Mouse (Mus musculus) embryo, embryonic 9.5 days (tissue): ENCODE results near the gene Mllt11.

ENCODE experiments used
- DNase-seq: peaks from one replicate; pipeline ENCODE4 v3.0.0-alpha.2; 2017; ENCODE audit errors: extremely low spot score

Mllt11 gene

DNA sequence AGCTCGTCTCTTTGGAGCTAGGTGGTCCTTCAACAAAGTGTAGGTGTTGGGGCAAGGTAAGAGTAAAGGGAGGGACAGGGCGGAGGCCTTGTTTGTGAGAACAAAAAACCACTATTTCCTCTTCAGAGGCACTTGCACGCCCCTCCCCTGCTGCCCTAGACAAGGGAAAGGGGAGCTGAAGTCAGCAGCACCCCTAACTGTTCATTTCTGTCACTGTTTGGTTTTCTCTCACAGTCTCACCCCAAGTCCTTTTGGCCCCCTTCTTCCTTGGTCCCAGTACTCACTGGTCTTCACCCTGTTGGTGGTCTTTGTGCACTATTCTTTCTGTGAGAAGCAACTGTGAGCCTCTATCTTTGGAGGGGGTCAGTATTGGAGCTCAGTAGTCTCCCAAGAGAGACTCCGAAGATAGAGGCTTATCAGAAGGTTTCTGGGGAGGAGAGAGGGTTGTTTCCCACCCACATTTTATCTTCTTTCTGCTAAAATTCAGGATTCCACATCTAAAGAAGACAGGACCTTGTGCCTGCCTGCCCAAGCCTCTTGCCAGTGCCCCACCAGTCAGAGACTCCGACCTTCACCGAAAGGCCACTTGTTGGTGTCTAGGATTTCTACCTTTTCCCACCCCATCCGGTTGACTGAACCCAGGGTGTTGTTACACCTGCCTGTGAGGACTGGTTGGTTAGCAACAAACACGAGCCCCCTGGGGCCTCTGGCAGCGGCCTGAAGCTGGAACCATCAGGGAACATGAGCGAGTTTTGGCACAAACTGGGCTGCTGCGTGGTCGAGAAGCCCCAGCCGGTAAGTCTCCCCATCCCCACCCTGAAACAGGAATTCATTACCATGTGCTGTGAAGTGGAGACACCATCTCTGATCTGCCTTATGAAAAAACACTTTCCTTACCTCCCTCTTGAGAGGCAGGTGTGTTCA lies at the start of gene Mllt11:
Gene Mllt11 (minus strand): TSS at position 874 of the 924 bp plus-strand sequence.
- DNase-seq: no peak

DNA sequence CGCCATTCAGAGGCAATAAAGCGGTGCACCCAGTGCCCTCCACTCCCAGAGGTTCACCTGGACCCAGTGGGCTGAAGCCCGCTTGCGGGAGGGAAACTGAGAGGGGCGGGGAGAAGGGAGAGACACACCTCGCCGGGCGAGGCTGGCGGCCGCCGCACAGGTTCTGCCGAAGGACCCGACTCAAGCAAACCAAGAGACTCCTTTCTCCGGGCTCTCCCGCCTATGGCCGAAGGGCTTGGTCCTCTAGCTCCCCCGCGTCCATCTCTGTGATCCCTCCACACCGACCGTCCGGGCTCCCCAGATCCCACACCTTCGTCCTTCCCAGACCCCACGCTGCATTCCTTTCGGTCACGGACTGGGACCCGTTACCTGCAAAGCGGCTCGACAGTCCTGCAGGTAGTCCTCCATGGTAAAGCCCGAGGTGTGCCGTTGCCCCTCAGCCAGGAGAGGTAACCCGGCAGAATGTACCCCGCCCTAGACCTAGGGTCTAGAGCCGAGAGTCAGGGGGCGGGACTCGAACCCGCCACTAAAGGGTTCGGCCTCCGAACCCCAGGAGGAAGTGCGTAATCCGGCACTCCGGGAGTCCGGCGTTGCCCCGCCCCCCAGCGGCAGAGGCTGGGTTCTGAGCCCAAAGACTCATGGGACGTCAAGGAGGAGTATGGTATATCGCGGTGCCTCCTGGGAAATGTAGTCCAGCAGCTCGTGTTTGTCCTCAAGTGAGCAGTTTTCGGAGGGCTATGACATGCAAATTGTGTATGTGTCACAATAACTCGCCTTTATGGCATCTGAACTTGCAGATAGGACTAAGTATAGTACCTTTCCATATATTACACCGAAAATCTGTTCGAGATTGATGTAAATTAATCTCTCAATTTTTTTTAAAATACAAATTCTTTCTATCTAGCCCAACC lies 49.5 kb upstream of the Mllt11 start, which contains the start of the genes Mindy1 and Prune1:
Gene Mindy1 (plus strand): TSS at position 130 of the 911 bp plus-strand sequence.
Gene Prune1 (minus strand): TSS at position 861 of the 911 bp plus-strand sequence.
- peak; percentile 97 for DNase-seq

DNA sequence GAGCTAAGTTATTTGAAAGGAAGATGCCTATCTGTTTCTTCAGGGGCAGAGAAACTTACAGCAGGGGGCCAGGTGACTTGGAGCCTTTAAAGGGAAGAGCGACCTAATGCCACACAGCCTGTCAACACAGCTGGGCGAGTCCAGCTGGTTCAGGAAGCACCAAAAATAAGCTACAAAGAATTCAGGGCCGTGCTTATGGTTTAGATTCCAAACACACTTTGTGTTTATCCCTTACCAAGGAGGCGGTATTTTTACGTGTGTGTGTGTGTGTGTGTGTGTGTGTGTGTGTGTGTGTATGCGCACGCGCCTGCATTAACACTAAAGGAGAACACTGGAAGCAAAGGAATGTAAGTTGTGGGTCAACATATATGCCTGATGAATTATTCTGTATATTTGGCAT lies 48.8 kb upstream of the Mllt11 start:
- no peak for DNase-seq

DNA sequence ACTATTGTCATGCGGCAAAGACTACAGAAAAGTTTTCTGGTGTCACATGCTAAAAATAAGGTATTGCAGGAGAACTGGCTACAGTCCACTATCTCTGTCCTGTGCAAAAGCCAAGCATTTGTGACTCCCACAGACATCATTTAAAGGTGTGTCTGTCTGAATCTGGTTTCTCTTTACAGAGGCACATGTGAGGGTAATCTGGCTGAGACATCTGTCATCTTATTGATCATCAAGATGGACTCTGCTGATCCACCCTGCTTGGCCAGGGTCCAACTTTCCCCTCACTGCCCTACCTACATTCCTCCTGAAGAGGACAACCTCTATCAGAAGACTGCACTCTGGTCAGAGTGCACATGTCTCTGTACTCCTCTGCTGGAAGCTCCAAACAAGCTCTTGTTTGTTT lies 45.2 kb upstream of the Mllt11 start:
- no peak for DNase-seq

DNA sequence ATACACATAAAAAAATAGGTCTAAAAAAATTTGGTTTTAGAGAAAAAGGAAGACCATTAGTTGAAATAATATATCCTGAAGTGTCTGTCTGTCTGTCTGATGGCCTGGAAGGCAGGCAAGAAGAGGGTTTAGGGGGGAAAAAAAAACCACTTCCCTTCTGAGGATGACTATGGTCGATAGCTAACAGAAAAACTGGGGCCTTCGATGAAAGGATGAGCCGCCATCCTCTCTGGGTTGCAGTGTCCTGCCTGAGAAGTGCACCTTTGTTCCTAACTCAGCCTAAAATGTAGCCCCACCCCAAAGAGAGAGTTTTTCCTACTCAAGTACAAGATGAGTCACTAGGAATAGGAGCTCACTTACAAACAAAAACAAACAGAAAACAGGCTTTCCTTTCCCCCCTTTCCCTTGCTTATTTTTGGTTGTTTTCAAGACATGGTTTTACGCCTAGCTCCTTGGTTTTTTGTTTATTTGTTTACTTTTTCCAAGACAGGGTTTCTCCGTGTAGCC lies 44.5 kb upstream of the Mllt11 start:
- DNase-seq: no peak

DNA sequence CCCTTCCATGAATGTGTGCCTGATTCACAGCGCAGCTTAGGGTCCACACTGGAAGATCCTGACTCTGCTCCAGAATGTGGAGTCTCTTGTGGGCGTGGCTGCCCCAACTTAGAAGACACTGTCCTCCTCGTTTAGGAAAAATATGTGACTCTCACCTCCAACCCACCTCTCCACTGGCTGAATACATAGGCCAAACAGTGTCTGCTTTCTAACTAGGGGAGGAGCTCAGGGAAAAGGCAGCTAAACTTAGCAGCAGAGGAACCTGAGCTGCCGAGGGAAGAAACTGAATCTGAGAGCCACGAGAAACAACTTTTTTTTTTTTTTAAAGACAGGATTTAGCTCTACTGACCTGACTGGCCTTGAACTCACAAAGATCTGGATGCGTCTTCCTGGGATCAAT lies 43.2 kb upstream of the Mllt11 start:
- DNase-seq: no peak

DNA sequence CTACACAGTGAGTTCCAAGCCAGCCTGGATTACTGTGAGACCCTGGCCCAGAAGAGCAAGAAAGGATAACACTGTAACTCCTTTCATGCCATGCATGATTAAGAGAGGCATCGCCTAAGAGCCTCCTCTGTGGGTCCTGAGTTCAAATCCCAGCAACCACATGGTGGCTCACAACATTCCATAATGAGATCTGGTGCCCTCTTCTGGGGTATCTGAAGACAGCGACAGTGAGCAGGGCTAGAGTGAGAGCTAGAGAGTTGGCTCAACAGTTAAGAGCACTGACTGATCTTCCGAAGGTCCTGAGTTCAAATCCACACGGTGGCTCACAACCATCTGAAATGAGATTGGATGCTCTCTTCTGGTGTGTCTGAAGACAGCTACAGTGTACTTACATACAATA lies 42.5 kb upstream of the Mllt11 start:
- DNase-seq: no peak

DNA sequence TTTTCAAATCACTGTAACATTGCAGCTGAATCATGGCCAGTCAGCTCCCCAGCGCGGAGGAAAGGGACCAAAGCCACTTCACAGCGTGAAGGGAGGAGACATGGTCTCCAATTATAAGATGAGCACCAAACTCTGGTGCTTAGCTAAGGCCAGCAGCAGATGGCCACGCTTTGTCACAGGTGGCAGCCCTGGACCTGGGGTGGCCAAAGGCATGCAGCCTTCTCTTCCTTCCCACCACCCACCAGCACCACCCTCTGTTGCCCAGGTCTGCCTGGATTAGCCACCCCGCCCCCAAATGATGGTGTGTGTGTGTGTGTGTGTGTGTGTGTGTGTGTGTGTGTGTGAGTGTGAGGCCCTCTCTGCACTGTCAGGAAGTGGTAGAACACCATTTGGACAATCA lies 41.5 kb upstream of the Mllt11 start:
- DNase-seq: no peak

DNA sequence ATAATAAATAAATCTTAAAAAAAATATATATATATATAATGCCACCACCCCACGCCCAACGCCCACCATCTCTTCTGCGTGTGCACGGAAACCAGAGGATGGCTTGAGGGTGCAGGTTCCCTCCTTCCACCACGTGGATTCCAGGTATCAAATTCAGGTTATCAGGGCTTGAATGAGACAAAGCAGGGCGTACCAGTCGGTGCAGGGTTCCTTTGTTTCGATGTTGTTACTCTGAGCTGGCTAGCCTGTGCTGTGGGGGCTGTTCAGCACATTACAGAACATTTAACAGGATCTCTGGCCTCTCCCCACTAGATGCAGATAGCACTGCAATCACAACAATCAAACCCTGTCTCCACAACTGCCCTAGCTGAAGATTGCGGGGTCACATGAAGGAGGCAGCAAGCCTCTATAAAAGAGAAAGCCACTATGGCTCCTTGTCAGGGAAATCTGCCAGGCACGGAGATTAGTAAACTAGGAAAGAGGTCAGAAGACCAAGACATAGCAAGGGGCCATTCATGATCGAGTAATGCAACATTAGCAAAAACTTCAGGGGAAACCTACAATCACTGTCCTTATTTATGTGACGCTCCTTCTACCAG lies 38.9 kb upstream of the Mllt11 start:
- no peak for DNase-seq

DNA sequence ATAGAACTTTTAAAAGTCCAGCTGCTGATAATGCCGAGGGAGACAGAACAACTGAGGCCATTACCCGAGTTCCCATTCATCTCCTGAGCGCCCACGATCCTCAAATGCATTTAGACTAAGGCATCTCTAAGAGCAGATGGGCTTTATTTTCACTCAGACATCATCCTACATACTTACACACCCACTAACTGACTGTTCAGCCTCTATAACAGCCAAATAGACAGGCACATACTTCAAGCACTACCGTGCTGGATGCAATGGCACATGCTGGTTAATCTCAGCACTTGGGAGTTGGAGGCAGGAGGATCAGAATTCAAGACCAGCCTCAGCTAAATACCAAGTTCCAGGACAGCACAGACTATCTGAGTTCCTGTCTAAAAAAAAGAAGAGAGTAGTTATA lies 37.8 kb upstream of the Mllt11 start:
- no peak for DNase-seq

DNA sequence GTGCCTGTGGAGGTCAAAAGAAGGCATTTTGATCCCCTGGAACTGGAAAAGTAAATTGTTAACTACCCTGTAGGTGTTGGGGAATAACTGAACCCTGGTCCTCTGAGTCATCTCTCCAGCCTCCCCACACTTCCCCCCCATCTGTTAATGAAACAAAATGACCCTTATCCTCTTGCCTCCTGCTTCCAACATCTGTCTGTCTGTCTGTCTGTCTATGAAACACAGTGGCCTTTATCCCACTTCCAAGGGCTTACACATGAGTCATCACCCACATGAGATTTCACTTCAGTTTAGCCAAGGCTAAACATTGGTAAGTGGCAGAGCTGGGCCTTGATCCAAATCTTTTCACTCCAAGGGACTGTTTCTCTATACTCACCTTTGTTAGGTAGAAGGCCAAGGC lies 35.9 kb upstream of the Mllt11 start:
- no peak for DNase-seq

DNA sequence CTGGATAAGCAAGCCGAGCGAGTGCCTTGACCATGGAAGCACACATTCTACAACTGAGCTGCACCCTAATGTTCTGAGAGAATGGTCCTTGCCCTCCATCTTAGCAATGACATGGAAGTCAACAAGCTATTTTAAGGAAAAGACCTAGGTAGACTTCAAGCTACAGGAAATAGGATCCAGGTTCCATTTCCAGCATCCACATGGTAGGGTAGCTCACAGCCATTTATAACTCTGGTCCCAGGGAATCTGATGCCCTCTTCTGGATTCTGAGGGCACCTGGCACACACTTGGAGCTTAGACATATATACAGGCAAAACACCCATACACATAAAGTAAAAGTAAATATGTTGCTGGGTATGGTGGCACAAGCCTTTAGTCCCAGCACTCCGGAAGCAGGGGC lies 34.1 kb upstream of the Mllt11 start:
- no peak for DNase-seq

DNA sequence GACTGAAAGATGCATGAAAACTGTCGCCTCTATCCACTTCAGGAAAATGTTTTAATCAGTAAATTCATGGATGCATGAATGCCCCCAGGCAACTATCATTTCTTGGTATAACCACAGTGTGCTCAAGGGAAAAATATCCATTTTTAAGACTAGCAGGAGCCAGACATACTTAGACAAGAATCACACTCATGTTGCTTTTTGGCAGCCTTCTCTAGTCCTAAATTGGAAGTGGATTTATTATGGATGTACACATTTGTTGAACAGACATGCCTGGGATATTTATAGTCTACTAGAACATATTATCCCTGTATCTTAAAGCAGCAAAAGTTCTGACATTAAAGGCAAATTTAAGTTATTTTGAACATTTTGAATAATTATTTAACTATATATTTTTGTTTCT lies 32.8 kb upstream of the Mllt11 start:
- DNase-seq: no peak

DNA sequence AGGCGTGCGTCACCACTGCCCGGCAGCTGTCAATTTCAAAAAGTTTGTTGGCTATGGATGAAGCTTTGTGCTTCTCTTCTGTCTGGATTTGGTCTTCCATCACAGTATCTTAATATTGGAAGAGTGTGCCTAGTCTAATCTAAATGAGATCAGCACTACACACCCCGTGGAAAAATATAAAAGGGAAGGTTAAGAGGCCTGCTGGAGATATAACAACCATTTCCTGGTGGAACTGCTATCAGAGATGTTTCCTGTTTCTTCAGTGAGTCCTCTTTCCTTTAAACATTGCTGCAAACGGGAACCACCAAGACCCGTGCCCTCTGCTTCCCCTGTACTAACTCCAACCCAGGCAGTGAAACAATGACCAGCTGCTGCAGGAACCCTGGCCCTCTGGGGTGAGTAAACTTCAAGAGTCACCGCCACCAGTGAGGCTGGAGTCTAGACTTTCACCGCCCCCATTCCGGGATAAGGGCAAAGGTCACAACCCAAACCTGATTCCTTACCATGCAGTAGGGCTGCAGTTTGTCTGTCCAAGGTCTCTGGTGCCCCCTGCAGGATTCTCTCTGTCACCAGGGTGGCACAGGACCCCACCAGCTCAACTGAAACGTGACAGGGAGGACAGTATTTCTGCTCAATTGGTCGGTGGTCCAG lies 31.2 kb upstream of the Mllt11 start:
- peak; percentile 85 for DNase-seq

DNA sequence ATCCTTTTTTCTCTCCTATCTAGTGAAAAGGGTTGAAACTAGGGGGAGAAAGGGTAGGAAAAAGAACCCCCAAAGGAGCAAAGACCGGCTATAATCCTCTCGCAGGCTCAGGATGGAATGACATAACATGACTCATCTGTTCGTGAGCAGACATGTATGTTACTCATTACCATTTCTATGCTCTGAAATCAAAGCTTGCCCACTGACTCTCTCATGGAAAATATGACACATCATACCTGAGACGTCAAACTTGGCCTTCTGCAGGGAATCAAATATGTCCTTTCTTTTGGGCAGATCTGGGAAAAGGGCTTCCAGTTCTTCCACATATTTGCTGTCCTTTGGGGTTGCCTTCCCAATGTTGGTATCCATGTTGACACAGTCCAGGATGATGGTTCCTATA lies 30.0 kb upstream of the Mllt11 start:
- no peak for DNase-seq

DNA sequence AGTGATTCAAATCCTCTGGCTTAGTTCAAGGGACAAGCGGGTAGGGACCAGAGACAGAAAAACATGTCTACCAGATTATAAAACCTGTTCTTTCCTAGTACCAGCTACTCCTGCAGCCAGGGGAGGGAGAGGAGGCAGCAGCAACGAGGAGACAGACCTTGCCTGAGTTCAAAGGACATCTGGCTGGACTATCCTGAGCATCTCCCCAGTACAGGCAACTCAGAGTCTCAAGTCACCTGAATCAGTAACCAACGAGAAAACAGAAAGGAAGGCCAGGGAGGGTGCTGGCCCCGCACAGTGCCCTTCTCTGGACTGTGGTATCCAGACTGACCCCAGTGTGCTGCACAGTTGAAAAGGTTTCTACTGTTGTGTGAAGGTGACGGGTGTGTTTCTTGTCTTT lies 25.0 kb upstream of the Mllt11 start:
- DNase-seq: no peak

DNA sequence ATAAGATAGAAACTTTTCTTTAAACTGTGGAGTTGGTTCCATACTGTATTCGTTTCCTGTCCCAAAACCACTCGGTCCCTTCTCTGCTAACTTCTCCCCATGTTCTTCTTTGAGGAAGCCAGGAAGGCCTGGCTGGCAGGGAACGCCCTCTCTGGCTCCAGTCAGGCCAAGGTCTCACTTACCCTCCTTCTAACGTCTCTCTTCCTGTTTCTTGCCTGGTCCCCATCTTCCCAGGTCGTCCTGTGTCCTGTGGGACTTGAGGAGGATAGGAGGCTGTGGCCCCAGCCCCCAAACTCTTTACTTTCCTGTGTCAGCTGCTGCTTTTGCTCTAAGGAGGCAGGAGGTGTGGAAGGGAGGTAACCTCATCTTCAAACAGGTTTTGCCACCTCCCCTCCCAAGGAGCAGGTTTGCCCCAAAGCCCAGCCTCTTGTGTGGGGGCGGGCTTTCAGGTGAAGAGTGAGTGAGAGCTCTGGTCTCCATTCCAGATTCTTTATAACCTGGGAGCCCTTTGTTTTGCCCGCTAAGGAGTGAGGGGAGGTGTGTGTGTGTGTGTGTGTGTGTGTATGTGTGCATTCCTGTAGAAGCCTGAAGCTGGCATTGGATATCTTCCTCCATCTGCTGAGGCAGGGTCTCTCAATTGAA lies 18.9 kb upstream of the Mllt11 start, which contains the start of gene Bnipl:
Gene Bnipl (minus strand): TSS at position 411 of the 642 bp plus-strand sequence.
- no peak for DNase-seq

DNA sequence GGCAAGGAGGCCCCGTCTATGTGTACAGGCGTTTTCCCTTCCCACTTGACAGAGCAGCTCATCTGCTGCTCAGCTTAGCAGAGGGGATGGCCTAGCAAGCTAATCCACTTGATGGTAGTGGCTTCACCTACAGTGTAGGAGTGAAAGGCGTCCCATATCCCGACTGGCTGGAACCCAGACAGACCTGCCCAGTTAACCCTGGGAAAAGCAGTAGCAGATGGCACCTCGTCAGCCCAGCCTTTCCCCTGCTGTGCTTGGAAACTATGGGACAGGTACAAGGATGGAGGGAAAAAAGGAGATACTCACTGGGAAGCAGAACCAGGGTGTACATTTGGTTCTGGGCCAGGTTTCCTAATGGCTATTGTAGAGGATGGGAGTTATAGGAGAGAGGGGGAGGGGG lies 18.4 kb upstream of the Mllt11 start:
- no peak for DNase-seq

DNA sequence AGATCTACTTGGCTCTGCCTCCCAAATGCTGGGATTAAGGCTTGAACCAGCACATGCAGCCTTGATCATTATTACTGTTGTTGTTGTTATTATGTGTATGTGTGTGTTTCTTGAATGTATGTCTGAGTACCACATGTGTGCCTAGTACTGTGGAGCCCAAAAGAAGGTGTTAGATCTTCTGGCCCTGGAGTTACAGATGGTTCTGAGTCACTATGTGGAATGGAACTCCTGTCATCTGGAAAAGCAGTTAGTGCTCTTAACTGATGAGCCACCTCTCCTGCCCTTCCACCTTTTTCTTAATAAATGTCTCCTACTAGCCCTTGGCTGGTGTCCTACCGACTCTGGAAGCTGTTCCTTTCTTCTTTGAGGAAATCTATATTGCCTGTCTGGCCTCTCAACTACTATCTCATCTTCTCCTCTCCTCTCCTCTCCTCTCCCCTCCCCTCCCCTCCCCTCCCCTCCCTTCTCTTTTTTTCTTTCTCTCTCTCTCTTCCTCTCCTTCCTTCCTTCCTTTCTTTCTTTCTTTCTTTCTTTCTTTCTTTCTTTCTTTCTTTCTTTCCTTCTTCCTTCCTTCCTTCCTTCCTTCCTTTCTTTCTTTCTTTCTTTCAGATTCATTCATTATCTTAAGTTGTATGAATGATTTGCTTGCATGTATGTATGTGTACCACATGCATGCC lies 15.8 kb upstream of the Mllt11 start:
- DNase-seq: no peak
